Comparison of ENCODE assay signal across 7 mouse cellular contexts in genomic region chr8:124896632-124897385, GRCm38 (mm10). TPM values are rescaled to one million over a fixed set of nuclear protein-coding genes. Genes with fewer than 3 reads are reported as not detected.
DNase-seq lines count a peak whose midpoint lies in the region; ATAC-seq lines count a peak whose summit lies in the region.

No protein-coding gene starts in this region.

- peak; percentile 89 for DNase-seq in adrenal gland, postnatal 14 days
- DNase-seq in embryonic facial prominence, embryonic 10.5 days (ENCODE audit: low spot score), result peak; percentile 81
- DNase-seq in gastrocnemius, postnatal 4 days (ENCODE audit: low spot score in 2 of 2), result peak; percentile 69 to 82
- DNase-seq in limb, embryonic 10.5 days (ENCODE audit: low spot score), result peak; percentile 75
- DNase-seq in spleen, adult 12 weeks (ENCODE audit: low spot score), result peak; percentile 60

- H3K4me1 ChIP-seq in embryonic facial prominence, embryonic 10.5 days, result peaks cover 42% of the 10 kb centered on the region
- peaks cover 19% of the 10 kb centered on the region for H3K4me1 ChIP-seq in intestine, embryonic 16.5 days (ENCODE audit: control insufficient read depth, insufficient read depth, low read length)
- H3K4me1 ChIP-seq in limb, embryonic 10.5 days, result peaks cover 37% of the 10 kb centered on the region
- H3K4me1 ChIP-seq in midbrain, embryonic 12.5 days, result peaks cover 31% of the 10 kb centered on the region

- ATAC-seq in intestine, embryonic 16.5 days, result peak; percentile 59
- peak; percentile 55; the same call in 1 of the 2 replicates for ATAC-seq in midbrain, embryonic 12.5 days (ENCODE audit: low FRiP score, low read depth)

- peak overlapping the region; percentile 77 for H3K4me2 ChIP-seq in intestine, embryonic 16.5 days (ENCODE audit: low read depth, low read length)
- peak overlapping the region; percentile 98 for H3K4me2 ChIP-seq in midbrain, embryonic 12.5 days (replicated peaks)

- no peaks in the 10 kb centered on the region for H3K27me3 ChIP-seq in embryonic facial prominence, embryonic 10.5 days (replicated peaks; ENCODE audit: low read depth, poor library complexity, severe bottlenecking)
- H3K27me3 ChIP-seq in intestine, embryonic 16.5 days (replicated peaks; ENCODE audit: control insufficient read depth, insufficient read depth, low read length), result no peaks in the 10 kb centered on the region
- H3K27me3 ChIP-seq in limb, embryonic 10.5 days (ENCODE audit: low read depth, poor library complexity, severe bottlenecking), result no peaks in the 10 kb centered on the region
- no peaks in the 10 kb centered on the region for H3K27me3 ChIP-seq in midbrain, embryonic 12.5 days

- no peaks in the 10 kb centered on the region for H3K9me3 ChIP-seq in embryonic facial prominence, embryonic 10.5 days
- no peaks in the 10 kb centered on the region for H3K9me3 ChIP-seq in intestine, embryonic 16.5 days (ENCODE audit: control insufficient read depth, low read length)
- H3K9me3 ChIP-seq in limb, embryonic 10.5 days (replicated peaks), result no peaks in the 10 kb centered on the region
- no peaks in the 10 kb centered on the region for H3K9me3 ChIP-seq in midbrain, embryonic 12.5 days

- peak overlapping the region; percentile 84 for H3K9ac ChIP-seq in intestine, embryonic 16.5 days (ENCODE audit: low read depth, low read length)
- peak overlapping the region; percentile 86 for H3K9ac ChIP-seq in midbrain, embryonic 12.5 days (replicated peaks)

- WGBS in embryonic facial prominence, embryonic 10.5 days, result 2% methylated on average over 60 of the region's 60 CpGs
- under 1% methylated on average over 51 of the region's 60 CpGs for WGBS in intestine, embryonic 16.5 days
- WGBS in limb, embryonic 10.5 days, result 2% methylated on average over 60 of the region's 60 CpGs
- 1% methylated on average over 59 of the region's 60 CpGs for WGBS in midbrain, embryonic 12.5 days

- peaks cover 53% of the 10 kb centered on the region for H3K36me3 ChIP-seq in embryonic facial prominence, embryonic 10.5 days (replicated peaks)
- peaks cover 13% of the 10 kb centered on the region for H3K36me3 ChIP-seq in intestine, embryonic 16.5 days (ENCODE audit: control insufficient read depth, insufficient read depth, low read length)
- H3K36me3 ChIP-seq in limb, embryonic 10.5 days, result peaks cover 58% of the 10 kb centered on the region
- peaks cover 44% of the 10 kb centered on the region for H3K36me3 ChIP-seq in midbrain, embryonic 12.5 days

- peak overlapping the region; percentile 86 for H3K27ac ChIP-seq in embryonic facial prominence, embryonic 10.5 days (replicated peaks)
- H3K27ac ChIP-seq in intestine, embryonic 16.5 days (ENCODE audit: low read length), result peak overlapping the region; percentile 88
- H3K27ac ChIP-seq in limb, embryonic 10.5 days, result peak overlapping the region; percentile 85
- peak overlapping the region; percentile 86 for H3K27ac ChIP-seq in midbrain, embryonic 12.5 days (replicated peaks)

- peak overlapping the region; percentile 98 for H3K4me3 ChIP-seq in embryonic facial prominence, embryonic 10.5 days
- H3K4me3 ChIP-seq in intestine, embryonic 16.5 days (ENCODE audit: low read length), result peak overlapping the region; percentile 97
- H3K4me3 ChIP-seq in limb, embryonic 10.5 days, result peak overlapping the region; percentile 97
- peak overlapping the region; percentile 98 for H3K4me3 ChIP-seq in midbrain, embryonic 12.5 days

RNA-seq across cellular contexts. Expression of gene Exoc8, which starts 0.7 kb away (rescaled TPM):
- 21.5 and 23.8 TPM in 2 replicates for total RNA-seq in adrenal gland, postnatal 14 days (2021)
- polyA plus RNA-seq in embryonic facial prominence, embryonic 10.5 days (2016; fragmentation: Nextera tagmentation; extraction: Ambion mirVana), result 8.5 and 8.7 TPM in 2 replicates
- total RNA-seq in gastrocnemius, postnatal 4 days (2021), result 10 to 100 TPM; 10.4 to 11.3 TPM
- 3.2 and 6.0 TPM in 2 replicates for polyA plus RNA-seq in intestine, embryonic 16.5 days (2015; fragmentation: Nextera tagmentation; extraction: Ambion mirVana)
- polyA plus RNA-seq in limb, embryonic 10.5 days (2016; fragmentation: Nextera tagmentation; extraction: Ambion mirVana), result 8.7 and 9.2 TPM in 2 replicates
- polyA plus RNA-seq in midbrain, embryonic 12.5 days (2016; fragmentation: Nextera tagmentation; extraction: Ambion mirVana), result 15.4 and 18.1 TPM in 2 replicates

RNA-seq across cellular contexts. Expression of gene Sprtn, which starts 0.9 kb away (rescaled TPM):
- 20.1 and 21.3 TPM in 2 replicates for total RNA-seq in adrenal gland, postnatal 14 days (2021)
- 9.5 and 10.3 TPM in 2 replicates for polyA plus RNA-seq in embryonic facial prominence, embryonic 10.5 days (2016; fragmentation: Nextera tagmentation; extraction: Ambion mirVana)
- 10 to 100 TPM; 11.7 to 11.9 TPM for total RNA-seq in gastrocnemius, postnatal 4 days (2021)
- 6.1 and 6.7 TPM in 2 replicates for polyA plus RNA-seq in intestine, embryonic 16.5 days (2015; fragmentation: Nextera tagmentation; extraction: Ambion mirVana)
- polyA plus RNA-seq in limb, embryonic 10.5 days (2016; fragmentation: Nextera tagmentation; extraction: Ambion mirVana), result 9.3 and 10.4 TPM in 2 replicates
- polyA plus RNA-seq in midbrain, embryonic 12.5 days (2016; fragmentation: Nextera tagmentation; extraction: Ambion mirVana), result 17.4 and 17.8 TPM in 2 replicates

RNA-seq across cellular contexts. Expression of gene 2810004N23Rik, which starts 33.9 kb away (rescaled TPM):
- total RNA-seq in adrenal gland, postnatal 14 days (2021), result 27.0 and 29.8 TPM in 2 replicates
- polyA plus RNA-seq in embryonic facial prominence, embryonic 10.5 days (2016; fragmentation: Nextera tagmentation; extraction: Ambion mirVana), result 77.2 and 82.2 TPM in 2 replicates
- total RNA-seq in gastrocnemius, postnatal 4 days (2021), result 10 to 100 TPM; 36.7 to 37.0 TPM
- polyA plus RNA-seq in intestine, embryonic 16.5 days (2015; fragmentation: Nextera tagmentation; extraction: Ambion mirVana), result 41.7 and 42.8 TPM in 2 replicates
- 71.0 and 82.9 TPM in 2 replicates for polyA plus RNA-seq in limb, embryonic 10.5 days (2016; fragmentation: Nextera tagmentation; extraction: Ambion mirVana)
- polyA plus RNA-seq in midbrain, embryonic 12.5 days (2016; fragmentation: Nextera tagmentation; extraction: Ambion mirVana), result 45.4 and 47.4 TPM in 2 replicates

RNA-seq across cellular contexts. Expression of gene Gnpat, which starts 34.0 kb away (rescaled TPM):
- total RNA-seq in adrenal gland, postnatal 14 days (2021), result 120 and 127 TPM in 2 replicates
- polyA plus RNA-seq in embryonic facial prominence, embryonic 10.5 days (2016; fragmentation: Nextera tagmentation; extraction: Ambion mirVana), result 138 and 149 TPM in 2 replicates
- total RNA-seq in gastrocnemius, postnatal 4 days (2021), result 100 to 1,000 TPM; 108 to 109 TPM
- polyA plus RNA-seq in intestine, embryonic 16.5 days (2015; fragmentation: Nextera tagmentation; extraction: Ambion mirVana), result 75.4 and 83.6 TPM in 2 replicates
- 133 and 142 TPM in 2 replicates for polyA plus RNA-seq in limb, embryonic 10.5 days (2016; fragmentation: Nextera tagmentation; extraction: Ambion mirVana)
- polyA plus RNA-seq in midbrain, embryonic 12.5 days (2016; fragmentation: Nextera tagmentation; extraction: Ambion mirVana), result 126 and 130 TPM in 2 replicates

RNA-seq across cellular contexts. Expression of gene Egln1, which starts 52.3 kb away (rescaled TPM):
- 63.4 and 77.1 TPM in 2 replicates for total RNA-seq in adrenal gland, postnatal 14 days (2021)
- polyA plus RNA-seq in embryonic facial prominence, embryonic 10.5 days (2016; fragmentation: Nextera tagmentation; extraction: Ambion mirVana), result 10.2 and 10.9 TPM in 2 replicates
- 10 to 100 TPM; 53.0 to 53.5 TPM for total RNA-seq in gastrocnemius, postnatal 4 days (2021)
- 9.4 and 11.0 TPM in 2 replicates for polyA plus RNA-seq in intestine, embryonic 16.5 days (2015; fragmentation: Nextera tagmentation; extraction: Ambion mirVana)
- 9.9 and 10.1 TPM in 2 replicates for polyA plus RNA-seq in limb, embryonic 10.5 days (2016; fragmentation: Nextera tagmentation; extraction: Ambion mirVana)
- polyA plus RNA-seq in midbrain, embryonic 12.5 days (2016; fragmentation: Nextera tagmentation; extraction: Ambion mirVana), result 17.3 and 17.8 TPM in 2 replicates

Comparison
In these comparisons a context has a peak if more than half of its experiments do, and no peak if none do; other contexts are left out.
1. Peak in every context shown above with its lines: DNase-seq, ATAC-seq, H3K4me3 ChIP-seq and H3K27ac ChIP-seq.